Mouse (Mus musculus): Measurements from ENCODE around the gene Ifi205.
A peak's percentile ranks its signal among the peaks of the same experiment; 100 is the strongest.
"Not testable (repeated sequence)": the region's sequence is repeated elsewhere in the genome, so short reads cannot be mapped to it uniquely, and the experiment has no call there.

The Ifi205 gene

DNA sequence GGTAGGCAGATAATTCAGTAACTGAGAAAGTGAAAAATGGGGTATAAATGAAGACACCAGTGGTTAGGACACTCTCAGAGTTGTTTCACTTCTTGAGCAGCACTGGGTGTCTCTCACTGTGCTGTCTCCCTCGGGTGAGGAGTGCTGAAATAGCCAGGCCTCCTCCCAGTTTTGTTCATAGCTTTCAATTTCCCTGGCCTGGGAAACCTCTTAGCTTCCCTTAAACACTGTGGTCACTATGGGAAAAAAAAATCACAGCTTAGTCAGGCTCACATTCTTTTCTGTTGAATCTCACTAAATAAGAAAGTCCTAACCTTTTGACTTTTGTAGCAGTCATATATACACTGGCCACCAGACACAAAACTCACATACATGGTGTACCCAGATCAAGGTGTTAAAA, at the start of gene Ifi205:
Gene Ifi205 (minus strand): TSS at position 113 of the 400 bp plus-strand sequence.
- no peak for DNase-seq

- no peak for DNase-seq
Observed at GRCm38 (mm10) chr1:174066305-174066704, 34.7 kb upstream of the Ifi205 start, which contains the start of gene Olfr430. Olfr430 (plus strand) TSS chr1:174066605.

DNA sequence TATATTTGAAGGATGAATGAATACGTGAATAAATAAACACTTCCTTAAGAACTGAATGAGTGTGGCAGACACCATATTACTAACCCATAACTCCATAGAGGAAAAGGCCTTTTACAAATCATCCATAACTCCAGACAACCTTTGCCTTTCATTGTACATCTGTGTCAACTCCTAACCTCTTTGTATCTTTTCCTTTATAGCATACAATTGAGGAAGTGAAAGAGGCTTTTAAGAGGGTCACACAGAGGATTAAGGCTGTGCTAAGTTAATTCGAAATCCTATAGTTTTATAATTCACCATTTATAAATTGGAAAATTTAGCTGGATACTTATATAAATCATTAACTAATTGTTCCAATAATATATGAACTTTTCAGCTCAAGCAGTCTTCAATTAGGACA, 23.6 kb upstream of the Ifi205 start:
- DNase-seq, result no peak

DNA sequence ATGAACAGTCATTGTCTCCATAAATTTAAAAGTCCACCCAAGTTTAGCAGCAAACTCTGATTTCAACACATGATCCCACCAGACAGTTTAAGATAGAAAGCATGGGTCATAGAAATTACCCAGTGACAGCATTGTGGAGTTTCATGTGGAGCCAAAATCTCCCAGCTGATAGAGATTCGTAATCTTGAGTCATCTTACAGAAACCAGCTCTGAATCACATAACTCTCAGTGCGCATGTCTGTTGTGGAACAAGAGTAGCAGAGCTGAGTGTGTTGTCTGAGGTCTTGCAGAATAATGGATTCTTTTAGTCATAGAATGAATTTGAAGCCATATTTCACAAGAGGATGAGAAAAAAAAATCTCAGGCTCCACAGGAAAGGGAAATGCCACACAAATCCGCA, 21.4 kb upstream of the Ifi205 start:
- no peak for DNase-seq

DNA sequence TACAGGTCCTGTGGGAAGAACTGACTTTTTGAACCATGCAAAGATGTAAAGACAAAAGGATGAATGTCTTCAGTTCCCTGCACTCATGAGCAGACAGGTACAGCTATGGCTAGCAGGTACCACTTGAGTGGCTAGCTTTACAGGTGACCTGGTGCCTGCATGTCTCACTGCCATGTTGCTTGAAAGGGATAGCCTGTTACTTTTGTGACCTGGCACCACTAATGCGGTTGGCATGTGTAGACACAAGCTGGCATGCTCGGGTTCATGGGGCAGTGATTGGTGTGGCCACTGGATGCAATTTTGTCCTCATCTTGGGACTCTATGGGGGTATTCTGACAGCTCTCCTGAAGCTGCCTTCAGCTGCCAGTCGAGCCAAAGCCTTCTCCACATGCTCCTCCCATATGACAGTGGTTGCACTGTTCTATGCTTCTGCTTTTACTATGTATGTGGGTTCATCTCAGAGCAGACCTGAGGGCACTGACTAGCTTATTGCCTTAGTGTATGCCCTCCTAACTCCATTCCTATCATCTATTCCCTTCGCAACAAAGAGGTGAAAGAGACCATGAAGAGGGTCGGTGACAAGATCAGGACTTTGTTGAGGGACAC, 20.4 kb upstream of the Ifi205 start:
- no peak for DNase-seq

- DNase-seq, result no peak
Observed at GRCm38 (mm10) chr1:174051515-174051914, 19.9 kb upstream of the Ifi205 start.

DNA sequence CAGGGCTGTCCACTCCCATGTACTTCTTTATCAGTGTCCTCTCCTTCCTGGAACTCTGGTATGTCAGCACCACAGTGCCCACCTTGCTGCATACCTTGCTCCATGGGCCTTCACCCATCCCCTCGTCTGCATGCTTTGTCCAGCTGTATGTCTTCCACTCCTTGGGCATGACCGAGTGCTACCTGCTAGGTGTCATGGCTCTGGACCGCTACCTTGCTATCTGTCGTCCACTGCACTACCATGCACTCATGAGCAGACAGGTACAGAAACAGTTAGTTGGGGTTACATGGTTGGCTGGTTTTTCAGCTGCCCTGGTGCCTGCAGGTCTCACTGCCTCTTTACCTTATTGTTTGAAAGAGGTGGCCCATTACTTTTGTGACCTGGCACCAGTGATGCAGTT, 18.9 kb upstream of the Ifi205 start:
- DNase-seq, result no peak

DNA sequence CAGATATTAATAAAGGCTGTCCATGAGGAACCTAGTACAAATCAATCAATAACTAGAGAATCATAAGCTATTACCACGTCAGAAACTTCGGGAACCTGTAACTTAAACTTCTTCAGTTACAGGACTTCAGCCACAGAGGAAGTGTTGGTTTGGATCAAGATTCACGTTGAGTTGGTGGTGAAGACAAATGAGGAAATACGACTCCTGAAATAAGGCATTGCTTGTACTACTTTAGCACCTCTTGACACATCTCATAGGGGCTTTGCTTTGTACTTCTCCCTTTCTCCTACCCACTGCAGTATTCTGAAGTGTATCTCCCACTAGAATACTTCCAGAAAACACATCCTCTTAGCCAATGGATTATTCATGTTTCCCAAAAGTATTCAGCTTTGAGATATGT, 17.7 kb upstream of the Ifi205 start:
- DNase-seq, result not testable (repeated sequence)

- DNase-seq, result no peak
Observed at GRCm38 (mm10) chr1:174048893-174049292, 17.3 kb upstream of the Ifi205 start, which contains the start of gene Olfr432. Olfr432 (plus strand) TSS chr1:174049205.

GRCm38 (mm10) chr1:174048227-174048626, 16.6 kb upstream of the Ifi205 start:
- DNase-seq, result not testable (repeated sequence)

GRCm38 (mm10) chr1:174044431-174044830, 12.8 kb upstream of the Ifi205 start:
- no peak for DNase-seq

DNA sequence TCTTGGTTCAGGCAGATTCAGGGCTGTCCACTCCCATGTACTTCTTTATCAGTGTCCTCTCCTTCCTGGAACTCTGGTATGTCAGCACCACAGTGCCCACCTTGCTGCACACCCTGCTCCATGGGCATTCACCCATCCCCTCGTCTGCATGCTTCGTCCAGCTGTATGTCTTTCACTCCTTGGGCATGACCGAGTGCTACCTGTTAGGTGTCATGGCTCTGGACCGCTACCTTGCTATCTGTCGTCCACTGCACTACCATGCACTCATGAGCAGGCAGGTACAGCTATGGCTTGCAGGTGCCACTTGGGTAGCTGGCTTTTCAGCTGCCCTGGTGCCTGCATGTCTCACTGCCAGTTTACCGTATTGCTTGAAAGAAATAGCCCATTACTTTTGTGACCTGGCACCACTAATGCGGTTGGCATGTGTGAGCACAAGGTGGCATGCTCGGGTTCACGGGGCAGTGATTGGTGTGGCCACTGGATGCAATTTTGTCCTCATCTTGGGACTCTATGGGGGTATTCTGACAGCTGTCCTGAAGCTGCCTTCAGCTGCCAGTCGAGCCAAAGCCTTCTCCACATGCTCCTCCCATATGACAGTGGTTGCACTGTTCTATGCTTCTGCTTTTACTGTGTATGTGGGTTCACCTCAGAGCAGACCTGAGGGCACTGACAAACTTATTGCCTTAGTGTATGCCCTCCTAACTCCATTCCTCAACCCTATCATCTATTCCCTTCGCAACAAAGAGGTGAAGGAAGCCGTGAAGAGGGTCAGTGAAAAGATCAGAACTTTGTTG, 10.7 kb upstream of the Ifi205 start:
- DNase-seq, result not testable (repeated sequence)

DNA sequence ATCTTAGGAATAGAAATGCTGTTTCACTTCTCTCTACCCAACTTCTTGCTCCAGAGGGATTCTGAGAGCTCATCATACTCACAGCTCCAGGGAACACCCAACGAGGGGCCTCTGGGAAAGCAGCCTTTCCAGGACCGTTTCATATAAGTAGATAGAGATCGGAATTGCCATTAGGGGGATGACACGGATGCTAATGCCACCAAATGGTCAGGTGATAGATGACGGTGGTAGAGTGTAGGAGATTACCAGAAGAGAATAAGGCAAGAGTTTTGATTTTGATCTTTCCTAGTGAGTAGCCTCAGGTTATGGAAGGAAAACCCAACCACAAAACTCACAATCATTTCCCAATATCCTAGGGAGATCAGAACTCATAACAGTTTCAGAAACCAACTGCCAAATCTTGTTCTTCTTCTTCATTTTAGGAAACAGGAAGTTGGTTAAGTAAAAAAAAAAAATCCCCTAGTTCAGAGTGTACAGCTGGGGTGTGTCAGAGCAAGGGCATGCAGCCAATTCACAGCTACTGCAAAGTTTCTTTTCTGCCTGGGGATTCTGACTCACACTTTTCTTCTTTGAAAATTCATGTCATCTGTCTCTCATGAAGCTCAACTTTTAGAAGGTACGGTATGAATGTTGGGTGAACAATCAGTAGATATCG, 9.0 kb upstream of the Ifi205 start, which contains the start of gene Olfr433:
Gene Olfr433 (plus strand): TSS at position 183 of the 655 bp plus-strand sequence.
- peak; percentile 7 for DNase-seq

DNA sequence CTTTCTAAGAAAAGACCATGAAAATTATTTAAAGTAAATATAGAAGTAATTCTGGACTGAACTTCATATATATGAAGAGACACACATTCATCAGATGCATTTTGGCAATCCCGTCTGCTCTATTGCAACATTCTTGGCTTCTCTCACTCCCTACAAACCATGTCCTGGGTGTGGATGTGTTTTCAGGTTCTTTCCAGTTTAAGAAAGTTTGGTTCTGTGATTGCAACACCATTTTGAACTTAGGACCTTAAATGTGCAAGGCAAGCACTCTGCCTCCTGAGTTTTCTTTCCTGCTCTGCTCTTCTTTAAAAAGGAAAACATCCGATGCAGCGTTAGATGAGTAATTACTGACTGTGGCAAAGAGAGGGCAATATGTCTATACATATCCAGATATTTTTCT, 6.9 kb upstream of the Ifi205 start:
- DNase-seq, result no peak

GRCm38 (mm10) chr1:174035841-174036240, 4.2 kb upstream of the Ifi205 start:
- DNase-seq, result no peak

DNA sequence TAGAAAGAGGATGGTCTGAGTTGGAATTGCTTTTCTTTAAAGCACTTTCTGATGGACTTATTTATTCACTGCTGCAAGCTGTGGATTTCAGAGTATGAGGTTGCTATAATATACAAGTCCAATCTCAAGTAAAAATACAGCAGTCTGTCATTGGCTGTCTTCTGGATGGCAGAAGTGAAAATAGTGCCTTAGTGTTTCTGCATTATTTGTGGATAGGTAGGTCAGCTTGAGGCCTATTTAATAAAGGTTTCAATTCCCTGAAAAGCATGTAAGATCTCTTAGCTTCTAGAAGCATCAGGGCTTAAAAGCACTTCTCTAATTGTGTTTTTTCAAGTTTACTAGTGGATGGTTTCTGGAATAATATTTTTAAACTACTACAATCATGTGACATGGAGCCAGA, 24.6 kb downstream of the Ifi205 start:
- not testable (repeated sequence) for DNase-seq

GRCm38 (mm10) chr1:174004352-174005109, 27.1 kb downstream of the Ifi205 start:
- not testable (repeated sequence) for DNase-seq

DNA sequence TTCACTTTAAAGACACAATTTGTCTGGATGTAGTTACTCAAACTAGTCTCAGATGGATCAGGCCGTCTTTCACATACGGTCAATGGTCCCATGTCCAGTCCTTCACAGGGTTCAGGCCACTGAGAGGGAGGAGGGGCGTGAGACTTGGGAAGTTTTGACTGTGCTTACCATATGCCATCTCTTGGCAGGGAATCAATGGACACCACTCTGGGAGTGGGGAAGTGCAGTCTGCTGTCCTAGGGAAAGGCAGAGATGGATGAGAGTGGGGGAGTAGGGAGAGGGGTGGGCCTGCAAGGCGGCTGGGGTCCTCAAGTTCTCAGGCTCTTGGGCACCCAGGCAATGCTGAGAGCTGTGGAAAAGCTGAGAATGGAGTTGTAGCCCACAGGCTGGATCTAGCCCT, 36.6 kb downstream of the Ifi205 start:
- DNase-seq, result no peak

GRCm38 (mm10) chr1:173982694-173983305, 48.8 kb downstream of the Ifi205 start, which contains the start of gene Ifi202b:
Ifi202b (minus strand) TSS chr1:173982744.
- not testable (repeated sequence) for DNase-seq

- DNase-seq, result not testable (repeated sequence)
Observed at GRCm38 (mm10) chr1:173981038-173981437, 50.6 kb downstream of the Ifi205 start.

DNA sequence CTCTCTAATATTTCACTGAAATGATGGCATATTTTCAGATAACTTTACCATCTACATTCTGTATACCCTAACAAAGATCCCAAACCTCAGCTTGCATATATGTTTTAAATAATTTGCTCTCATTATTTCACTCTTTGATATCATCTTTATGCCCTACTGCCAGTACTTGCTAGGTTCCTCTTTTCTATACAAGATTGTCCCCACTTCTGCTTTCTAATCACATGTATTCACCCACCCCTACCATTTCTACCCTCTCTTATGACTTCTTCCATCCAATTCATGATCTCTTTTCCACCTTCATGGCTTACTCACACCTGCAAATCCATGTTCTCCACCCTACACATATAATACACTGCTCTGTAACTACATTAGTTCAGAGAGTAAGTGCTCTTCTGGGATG, 54.0 kb downstream of the Ifi205 start:
- DNase-seq, result no peak

- peak; percentile 43 for DNase-seq
Observed at GRCm38 (mm10) chr1:173973111-173973510, 58.5 kb downstream of the Ifi205 start.

Data from right cerebral cortex, adult 18-20 months (tissue).